In genomic region chr1:162866280-162866681, GRCm38 (mm10) we compare ENCODE assay signal across 8 mouse cellular contexts. TPM values are rescaled to one million over a fixed set of nuclear protein-coding genes. Genes with fewer than 3 reads are reported as not detected.
DNase-seq lines count a peak whose midpoint lies in the region; ATAC-seq and TF ChIP-seq lines count a peak whose summit lies in the region.

Gene Fmo1 (minus strand): TSS chr1:162866610.

- no peaks in the 10 kb centered on the region for H3K9me3 ChIP-seq in forebrain, embryonic 12.5 days
- H3K9me3 ChIP-seq in hindbrain, embryonic 14.5 days (ENCODE audit: control insufficient read depth, low read length): 0 out of 2 replicates have a peak, but pooled peaks cover 3% of the 10 kb centered on the region
- no peaks in the 10 kb centered on the region for H3K9me3 ChIP-seq in midbrain, embryonic 11.5 days (ENCODE audit: control insufficient read depth, low read length)

- H3K36me3 ChIP-seq in forebrain, embryonic 12.5 days (replicated peaks): no peaks in the 10 kb centered on the region
- no peaks in the 10 kb centered on the region for H3K36me3 ChIP-seq in hindbrain, embryonic 14.5 days (replicated peaks; ENCODE audit: control insufficient read depth, insufficient read depth)
- H3K36me3 ChIP-seq in midbrain, embryonic 11.5 days (ENCODE audit: control insufficient read depth, insufficient read depth, low read length): no peaks in the 10 kb centered on the region

- no peak for TF ChIP-seq CTCF in cerebellum, adult 2 months (IDR thresholded peaks at IDR 0.05; ENCODE audit: borderline replicate concordance, insufficient read depth, low read depth, low read length)

- DNase-seq in layer of hippocampus, postnatal 36 days: no peak
- DNase-seq in layer of hippocampus, adult 9-10 months (ENCODE audit: low spot score): no peak
- DNase-seq in hindbrain, embryonic 14.5 days (ENCODE audit: low spot score): no peak
- DNase-seq in midbrain, embryonic 11.5 days (ENCODE audit: low spot score, missing footprints): no peak
- no peak for DNase-seq in cerebellum, adult 2 months
- DNase-seq in cerebellum, adult 8-10 months: no peak
- no peak for DNase-seq in adipocyte (ENCODE audit: low spot score)

- H3K27me3 ChIP-seq in forebrain, embryonic 12.5 days: no peaks in the 10 kb centered on the region
- no peaks in the 10 kb centered on the region for H3K27me3 ChIP-seq in hindbrain, embryonic 14.5 days (ENCODE audit: control insufficient read depth, insufficient read depth, low read length)
- no peaks in the 10 kb centered on the region for H3K27me3 ChIP-seq in midbrain, embryonic 11.5 days (ENCODE audit: control insufficient read depth, insufficient read depth, low read length)
- no peaks in the 10 kb centered on the region for H3K27me3 ChIP-seq in cerebellum, adult 2 months (ENCODE audit: control insufficient read depth, insufficient read depth, low read length)

- H3K9ac ChIP-seq in forebrain, embryonic 12.5 days: no peak within 1 kb of the TSS
- no peak within 1 kb of the TSS for H3K9ac ChIP-seq in hindbrain, embryonic 14.5 days
- H3K9ac ChIP-seq in midbrain, embryonic 11.5 days (ENCODE audit: low read length): no peak within 1 kb of the TSS

- H3K4me3 ChIP-seq in forebrain, embryonic 12.5 days (replicated peaks): no peak within 1 kb of the TSS
- no peak within 1 kb of the TSS for H3K4me3 ChIP-seq in hindbrain, embryonic 14.5 days (replicated peaks; ENCODE audit: low read length)
- H3K4me3 ChIP-seq in midbrain, embryonic 11.5 days (ENCODE audit: low read depth, low read length): no peak within 1 kb of the TSS
- no peak within 1 kb of the TSS for H3K4me3 ChIP-seq in cerebellum, adult 2 months (replicated peaks; ENCODE audit: insufficient read depth, low read depth, low read length)

- H3K27ac ChIP-seq in forebrain, embryonic 12.5 days: no peak within 1 kb of the TSS
- no peak within 1 kb of the TSS for H3K27ac ChIP-seq in hindbrain, embryonic 14.5 days
- H3K27ac ChIP-seq in midbrain, embryonic 11.5 days (ENCODE audit: low read depth, low read length): no peak within 1 kb of the TSS
- no peak within 1 kb of the TSS for H3K27ac ChIP-seq in cerebellum, adult 2 months (ENCODE audit: insufficient read depth, low read length)

- H3K4me1 ChIP-seq in forebrain, embryonic 12.5 days: 0 out of 2 replicates have a peak, but pooled peaks cover 6% of the 10 kb centered on the region
- no peaks in the 10 kb centered on the region for H3K4me1 ChIP-seq in hindbrain, embryonic 14.5 days (replicated peaks; ENCODE audit: control insufficient read depth, insufficient read depth, low read length)
- no peaks in the 10 kb centered on the region; the same call in 1 of the 2 replicates for H3K4me1 ChIP-seq in midbrain, embryonic 11.5 days (ENCODE audit: control insufficient read depth, insufficient read depth, low read length)
- H3K4me1 ChIP-seq in cerebellum, adult 2 months (ENCODE audit: control insufficient read depth, insufficient read depth, low read length): no peaks in the 10 kb centered on the region

- ATAC-seq in forebrain, embryonic 12.5 days (ENCODE audit: low FRiP score): no peak
- ATAC-seq in hindbrain, embryonic 14.5 days (ENCODE audit: low FRiP score): no peak
- no peak for ATAC-seq in midbrain, embryonic 11.5 days (ENCODE audit: low FRiP score)

- no peak for TF ChIP-seq POLR2A in cerebellum, adult 2 months (IDR thresholded peaks at IDR 0.05; ENCODE audit: borderline replicate concordance, insufficient read depth, low read length)

- WGBS in forebrain, embryonic 12.5 days: 79% methylated on average over 7 of the region's 7 CpGs
- 79% methylated on average over 7 of the region's 7 CpGs for WGBS in hindbrain, embryonic 14.5 days
- WGBS in midbrain, embryonic 11.5 days: 72% methylated on average over 7 of the region's 7 CpGs
- 77% methylated on average over 7 of the region's 7 CpGs for WGBS in cerebellum, adult 2 months

- no peak within 1 kb of the TSS for H3K4me2 ChIP-seq in forebrain, embryonic 12.5 days
- no peak within 1 kb of the TSS for H3K4me2 ChIP-seq in hindbrain, embryonic 14.5 days (replicated peaks)
- no peak within 1 kb of the TSS for H3K4me2 ChIP-seq in midbrain, embryonic 11.5 days

RNA-seq across cellular contexts. Expression of gene Fmo1, which starts in this region (rescaled TPM):
- 10 to 100 TPM; 11.5 to 12.7 TPM for total RNA-seq in layer of hippocampus, postnatal 36 days (2021)
- 11.0 and 15.9 TPM in 2 replicates for polyA plus RNA-seq in forebrain, embryonic 12.5 days (2016; fragmentation: Nextera tagmentation; extraction: Ambion mirVana)
- polyA plus RNA-seq in hindbrain, embryonic 14.5 days (2014; fragmentation: Nextera tagmentation; extraction: Ambion mirVana): 35.6 and 36.6 TPM in 2 replicates
- polyA plus RNA-seq in midbrain, embryonic 11.5 days (2014; fragmentation: Nextera tagmentation; extraction: Ambion mirVana): 26.5 and 30.8 TPM in 2 replicates
- polyA plus RNA-seq in cerebellum, adult 2 months (2012; rRNA removed): 7.1 and 7.3 TPM in 2 replicates
